Mouse (Mus musculus): ENCODE measurements around the gene Zfp326. TPM values are rescaled to one million over a fixed set of nuclear protein-coding genes. Genes with fewer than 3 reads are reported as not detected.

Gene Zfp326
- polyA plus RNA-seq, 2 experiments from 2014 or later = 12.9 to 19.7 TPM

Other genes starting within 250 kb of the Zfp326 start
- 10 to 100 TPM; 17.2 to 19.5 TPM for gene Lrrc8d, start 176.6 kb upstream of the Zfp326 start, polyA plus RNA-seq (2017; shearing (Covaris generic))